Mouse (Mus musculus): ENCODE data around the gene Utp3.

DNA sequence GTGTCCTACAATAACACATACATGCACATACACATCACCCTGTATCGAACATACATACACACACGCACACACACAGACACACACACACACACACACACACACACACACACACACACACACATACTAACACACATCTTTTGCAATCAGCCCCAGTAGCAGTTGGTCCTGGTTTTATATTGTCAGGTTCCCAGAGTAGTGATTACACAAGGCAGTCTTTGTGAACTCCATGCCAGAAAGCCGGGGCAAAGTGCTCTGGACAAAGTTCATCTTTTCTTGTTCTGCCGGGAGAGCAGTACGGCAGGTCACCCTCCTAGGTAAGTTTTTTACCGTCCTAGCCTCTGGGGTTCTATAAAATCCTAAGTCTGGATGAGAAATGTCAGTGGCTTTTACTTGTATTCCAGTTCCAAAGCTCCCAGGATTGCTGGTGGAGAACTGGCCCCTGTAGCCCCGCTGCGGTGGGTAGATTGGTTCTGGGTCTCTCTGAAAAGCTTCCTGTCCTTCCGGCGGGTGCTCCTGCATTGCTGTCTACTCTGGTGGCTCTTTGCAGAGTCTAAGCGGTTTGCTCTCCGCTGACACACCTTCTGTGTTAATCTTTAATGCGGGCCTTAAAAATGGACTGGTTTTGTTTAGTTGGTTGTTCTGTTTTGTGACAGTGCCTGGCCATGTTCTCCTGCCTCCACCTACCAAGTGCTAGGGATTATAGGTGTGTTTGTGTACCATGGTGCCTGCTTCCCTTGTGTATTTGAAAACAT, 39.3 kb downstream of the Utp3 start:
- no peak for TF ChIP-seq POLR2A (IDR thresholded peaks at IDR 0.05; ENCODE audit: low read depth, low read length)
- TF ChIP-seq CTCF (IDR thresholded peaks at IDR 0.05; ENCODE audit: extremely low read depth, insufficient read depth, insufficient read length, insufficient replicate concordance), result no peak
